Mouse (Mus musculus): ENCODE results near the gene Ankrd44. TPM values are rescaled to one million over a fixed set of nuclear protein-coding genes. Genes with fewer than 3 reads are reported as not detected.
A peak's percentile ranks its signal among the peaks of the same experiment; 100 is the strongest.

The Ankrd44 gene
- total and polyA plus RNA-seq, 3 experiments, result 10.2 to 10.7 (median 10.2) TPM

DNA sequence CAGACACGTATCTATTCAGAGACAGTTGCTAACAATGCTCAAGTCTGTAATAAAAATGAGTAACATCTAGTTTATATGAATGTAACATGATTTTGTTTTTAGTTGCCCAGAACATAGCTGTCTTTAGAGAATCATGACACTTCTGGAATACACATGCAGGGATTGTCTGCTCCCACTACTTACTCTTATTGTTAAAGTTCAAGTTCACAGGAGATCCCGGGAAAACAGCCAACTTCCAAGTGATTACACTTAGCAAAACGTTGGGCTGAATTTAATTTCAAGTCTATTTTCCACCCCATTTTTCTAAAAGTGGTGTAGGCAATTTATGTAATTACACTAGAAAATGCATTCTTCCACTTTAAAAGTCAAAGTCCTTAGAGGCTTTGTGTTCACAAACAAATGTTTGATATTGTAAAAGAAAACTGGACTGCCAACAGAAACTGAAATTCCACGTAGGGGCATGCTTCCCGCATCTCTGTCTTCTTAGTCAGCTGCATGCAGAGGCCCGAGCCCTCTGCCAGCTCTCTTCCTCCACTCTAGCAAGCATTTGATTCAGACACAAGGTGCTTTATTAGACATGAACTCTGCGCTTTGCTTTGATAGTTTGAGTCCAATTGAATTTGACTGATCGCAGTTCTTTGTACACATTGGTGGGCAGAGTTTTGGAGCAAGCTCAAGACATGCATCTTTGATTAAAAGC lies 211.0 kb downstream of the Ankrd44 start:
- no peak for TF ChIP-seq EP300 (IDR thresholded peaks at IDR 0.05; ENCODE audit: insufficient read depth, low read depth, low read length)
- TF ChIP-seq CTCF (IDR thresholded peaks at IDR 0.05), result no peak
- no peak for TF ChIP-seq POLR2A (IDR thresholded peaks at IDR 0.05; ENCODE audit: insufficient read depth, low read depth, low read length)
- intact Hi-C loops (cut with DNase I), result no loop called here
- Histone ChIP-seq H3K27me3 (ENCODE audit: control insufficient read depth, insufficient read depth, low read length) (no peaks in the 10 kb centered on the region), H3K4me3 (no peak overlapping the region), H3K27ac (peak overlapping the region; percentile 24), H3K4me1 (ENCODE audit: control insufficient read depth, insufficient read depth, low read length) (peaks cover 13% of the 10 kb centered on the region), H3K9ac (ENCODE audit: low read depth, low read length) (no peak overlapping the region), H3K79me2 (replicated peaks; ENCODE audit: control insufficient read depth, insufficient read depth, low read length) (no peaks in the 10 kb centered on the region), H3K36me3 (ENCODE audit: control insufficient read depth, insufficient read depth, low read length) (peaks cover 19% of the 10 kb centered on the region)
- WGBS, result 27% methylated on average over 8 of the region's 8 CpGs
- no peak for DNase-seq

DNA sequence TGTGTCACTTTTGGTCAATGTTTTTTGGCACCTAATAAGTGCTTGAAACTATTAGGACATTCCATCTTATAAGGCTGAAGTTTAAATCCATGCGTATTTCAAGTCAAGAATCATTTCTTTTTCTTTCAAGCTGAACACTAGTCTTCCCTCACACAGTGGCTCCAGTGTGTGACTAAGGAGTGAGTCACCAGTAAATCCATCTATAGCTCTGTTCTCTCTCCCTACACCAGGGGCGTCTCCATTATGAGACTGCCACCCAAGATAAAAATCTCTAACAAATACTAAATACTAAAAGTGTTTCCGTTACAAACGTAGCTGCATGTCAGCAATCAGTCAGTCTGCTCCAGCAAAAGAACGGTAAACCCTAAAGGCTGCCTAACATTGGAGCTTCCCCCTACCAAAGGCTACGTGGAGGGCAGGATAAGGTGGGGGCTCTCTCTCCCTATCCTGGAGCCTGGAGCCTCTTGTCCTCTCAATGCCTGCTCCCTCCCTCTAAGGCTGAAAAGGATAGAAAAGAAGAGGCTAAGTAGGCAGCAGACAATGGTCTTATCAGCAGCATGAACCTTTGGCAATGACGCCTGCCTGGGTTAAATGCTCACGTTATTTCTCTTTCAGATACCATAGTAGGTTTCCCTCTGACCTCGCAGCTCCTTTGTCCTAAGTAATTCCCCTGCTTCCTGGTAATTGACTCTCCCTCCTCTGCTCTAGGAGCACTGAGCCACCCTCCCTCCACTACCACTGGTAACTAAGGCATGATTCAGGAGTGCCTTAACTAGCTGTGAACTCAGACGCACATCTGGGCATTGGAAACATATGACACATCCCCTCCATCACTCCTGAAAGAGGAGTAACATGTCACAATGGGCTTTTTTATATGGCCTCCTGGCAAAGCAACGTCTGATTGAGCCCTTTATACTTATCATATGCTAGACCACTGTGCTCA lies 212.7 kb downstream of the Ankrd44 start:
- no peak for TF ChIP-seq EP300 (IDR thresholded peaks at IDR 0.05; ENCODE audit: insufficient read depth, low read depth, low read length)
- TF ChIP-seq POLR2A (IDR thresholded peaks at IDR 0.05; ENCODE audit: insufficient read depth, low read depth, low read length), result no peak
- no peak for TF ChIP-seq CTCF (IDR thresholded peaks at IDR 0.05)
- peaks cover 19% of the 10 kb centered on the region for H3K36me3 ChIP-seq (ENCODE audit: control insufficient read depth, insufficient read depth, low read length)
- intact Hi-C loops (cut with DNase I), result no loop called here
- H3K4me1 ChIP-seq (ENCODE audit: control insufficient read depth, insufficient read depth, low read length), result peaks cover 14% of the 10 kb centered on the region
- DNase-seq, result no peak
- 60% methylated on average over 11 of the region's 11 CpGs for WGBS
- H3K79me2 ChIP-seq (replicated peaks; ENCODE audit: control insufficient read depth, insufficient read depth, low read length), result no peaks in the 10 kb centered on the region
- H3K9ac ChIP-seq (ENCODE audit: low read depth, low read length), result no peak overlapping the region
- no peaks in the 10 kb centered on the region for H3K27me3 ChIP-seq (ENCODE audit: control insufficient read depth, insufficient read depth, low read length)
- no peak overlapping the region for H3K27ac ChIP-seq
- no peak overlapping the region for H3K4me3 ChIP-seq

DNA sequence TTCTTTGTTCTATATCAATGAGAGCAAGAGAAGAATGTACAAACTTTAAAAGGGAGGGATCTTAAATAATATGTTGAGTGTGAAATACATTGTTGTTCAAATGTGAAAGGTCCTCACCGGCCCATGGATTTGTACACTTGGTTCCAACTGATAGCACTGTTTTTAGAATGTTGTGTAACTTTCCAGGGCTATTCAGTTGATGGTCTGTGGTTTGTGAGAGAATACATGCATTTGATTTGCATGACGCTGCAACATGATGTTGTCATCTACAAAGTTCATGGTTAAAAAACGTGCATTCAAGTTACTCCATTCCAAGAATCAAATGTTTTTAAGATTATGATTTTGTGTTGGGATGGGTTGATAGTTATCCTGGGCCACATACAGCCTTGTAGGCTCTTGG lies 214.6 kb downstream of the Ankrd44 start:
- intact Hi-C loops (cut with DNase I), result no loop called here
- no peak overlapping the region for H3K9ac ChIP-seq (ENCODE audit: low read depth, low read length)
- H3K27ac ChIP-seq, result no peak overlapping the region
- peaks cover 20% of the 10 kb centered on the region for H3K36me3 ChIP-seq (ENCODE audit: control insufficient read depth, insufficient read depth, low read length)
- 86% methylated on average over 3 of the region's 3 CpGs for WGBS
- no peak overlapping the region for H3K4me3 ChIP-seq
- TF ChIP-seq EP300 (IDR thresholded peaks at IDR 0.05; ENCODE audit: insufficient read depth, low read depth, low read length), result no peak
- TF ChIP-seq POLR2A (IDR thresholded peaks at IDR 0.05; ENCODE audit: insufficient read depth, low read depth, low read length), result no peak
- TF ChIP-seq CTCF (IDR thresholded peaks at IDR 0.05), result no peak
- H3K79me2 ChIP-seq (replicated peaks; ENCODE audit: control insufficient read depth, insufficient read depth, low read length), result no peaks in the 10 kb centered on the region
- H3K27me3 ChIP-seq (ENCODE audit: control insufficient read depth, insufficient read depth, low read length), result no peaks in the 10 kb centered on the region
- DNase-seq, result no peak
- H3K4me1 ChIP-seq (ENCODE audit: control insufficient read depth, insufficient read depth, low read length), result peaks cover 15% of the 10 kb centered on the region

DNA sequence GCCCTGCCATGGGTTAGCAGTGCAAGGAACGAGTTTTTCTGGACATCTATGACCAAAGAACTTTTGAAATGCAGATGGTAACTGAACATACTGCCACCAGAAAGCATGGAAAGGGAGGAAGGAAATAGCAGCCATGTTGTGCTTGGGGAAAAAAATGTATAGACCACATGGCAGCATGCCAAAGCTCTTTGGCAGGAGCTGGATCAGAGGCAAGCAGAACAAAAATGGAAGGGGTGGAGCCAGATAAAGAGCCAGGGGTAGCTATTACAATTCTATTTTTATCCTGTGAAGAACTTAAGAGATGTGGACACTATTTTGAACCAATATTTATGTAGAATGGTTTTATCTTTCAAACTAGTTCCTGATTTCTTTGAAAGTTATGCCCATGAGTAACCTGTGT lies 215.6 kb downstream of the Ankrd44 start:
- Histone ChIP-seq H3K4me3 (no peak overlapping the region), H3K27me3 (ENCODE audit: control insufficient read depth, insufficient read depth, low read length) (no peaks in the 10 kb centered on the region), H3K27ac (no peak overlapping the region; the same call in 1 of the 2 replicates), H3K4me1 (ENCODE audit: control insufficient read depth, insufficient read depth, low read length) (peaks cover 15% of the 10 kb centered on the region), H3K9ac (ENCODE audit: low read depth, low read length) (no peak overlapping the region), H3K36me3 (ENCODE audit: control insufficient read depth, insufficient read depth, low read length) (peaks cover 21% of the 10 kb centered on the region), H3K79me2 (replicated peaks; ENCODE audit: control insufficient read depth, insufficient read depth, low read length) (no peaks in the 10 kb centered on the region)
- intact Hi-C loops (cut with DNase I), result no loop called here
- WGBS, result 42% methylated on average over 1 of the region's 1 CpGs
- DNase-seq, result peak in 1 of 2 experiments; percentile 15
- TF ChIP-seq EP300 (IDR thresholded peaks at IDR 0.05; ENCODE audit: insufficient read depth, low read depth, low read length), result no peak
- TF ChIP-seq POLR2A (IDR thresholded peaks at IDR 0.05; ENCODE audit: insufficient read depth, low read depth, low read length), result no peak
- no peak for TF ChIP-seq CTCF (IDR thresholded peaks at IDR 0.05)

DNA sequence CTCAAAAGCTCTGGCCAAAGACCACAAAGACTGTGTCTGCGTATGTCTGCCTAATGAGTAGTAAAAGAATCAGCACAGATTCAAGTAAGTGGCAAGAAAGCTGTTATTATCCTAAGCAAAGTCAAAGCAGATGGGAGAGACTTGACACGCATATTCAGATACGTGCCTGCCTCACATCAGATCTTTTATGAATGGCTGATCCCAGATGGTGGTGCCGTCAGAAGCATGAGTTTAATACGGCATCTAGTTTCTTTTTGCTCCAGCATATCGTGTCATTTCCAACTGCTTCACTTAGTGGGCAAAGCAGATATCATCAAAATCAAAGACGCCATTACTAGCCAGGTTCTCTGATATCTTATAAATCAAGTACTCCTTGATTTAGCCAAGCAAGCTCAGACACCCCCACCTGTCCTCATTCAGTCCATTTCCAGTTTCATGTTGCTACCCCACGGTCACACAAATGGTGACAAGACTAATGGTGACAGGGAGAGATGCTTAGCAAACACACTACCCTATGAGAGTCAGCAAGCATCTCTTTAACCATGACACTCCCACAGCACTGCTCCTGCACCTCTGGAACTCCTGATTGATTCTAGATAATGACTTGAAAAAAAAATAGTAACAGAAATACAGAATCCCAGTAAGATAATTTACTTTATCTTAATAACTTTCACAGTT lies 218.2 kb downstream of the Ankrd44 start:
- no peak for DNase-seq
- Histone ChIP-seq H3K9ac (ENCODE audit: low read depth, low read length) (no peak overlapping the region), H3K4me1 (ENCODE audit: control insufficient read depth, insufficient read depth, low read length) (peaks cover 7% of the 10 kb centered on the region), H3K36me3 (ENCODE audit: control insufficient read depth, insufficient read depth, low read length) (peaks cover 16% of the 10 kb centered on the region), H3K79me2 (replicated peaks; ENCODE audit: control insufficient read depth, insufficient read depth, low read length) (no peaks in the 10 kb centered on the region), H3K4me3 (no peak overlapping the region), H3K27ac (no peak overlapping the region), H3K27me3 (ENCODE audit: control insufficient read depth, insufficient read depth, low read length) (no peaks in the 10 kb centered on the region)
- 94% methylated on average over 8 of the region's 8 CpGs for WGBS
- TF ChIP-seq POLR2A (IDR thresholded peaks at IDR 0.05; ENCODE audit: insufficient read depth, low read depth, low read length), result no peak
- no peak for TF ChIP-seq EP300 (IDR thresholded peaks at IDR 0.05; ENCODE audit: insufficient read depth, low read depth, low read length)
- no peak for TF ChIP-seq CTCF (IDR thresholded peaks at IDR 0.05)
- intact Hi-C loops (cut with DNase I), result no loop called here

All from heart, adult 2 months (tissue).